Mouse (Mus musculus): ENCODE measurements around the gene Slc12a9.

The Slc12a9 gene

DNA sequence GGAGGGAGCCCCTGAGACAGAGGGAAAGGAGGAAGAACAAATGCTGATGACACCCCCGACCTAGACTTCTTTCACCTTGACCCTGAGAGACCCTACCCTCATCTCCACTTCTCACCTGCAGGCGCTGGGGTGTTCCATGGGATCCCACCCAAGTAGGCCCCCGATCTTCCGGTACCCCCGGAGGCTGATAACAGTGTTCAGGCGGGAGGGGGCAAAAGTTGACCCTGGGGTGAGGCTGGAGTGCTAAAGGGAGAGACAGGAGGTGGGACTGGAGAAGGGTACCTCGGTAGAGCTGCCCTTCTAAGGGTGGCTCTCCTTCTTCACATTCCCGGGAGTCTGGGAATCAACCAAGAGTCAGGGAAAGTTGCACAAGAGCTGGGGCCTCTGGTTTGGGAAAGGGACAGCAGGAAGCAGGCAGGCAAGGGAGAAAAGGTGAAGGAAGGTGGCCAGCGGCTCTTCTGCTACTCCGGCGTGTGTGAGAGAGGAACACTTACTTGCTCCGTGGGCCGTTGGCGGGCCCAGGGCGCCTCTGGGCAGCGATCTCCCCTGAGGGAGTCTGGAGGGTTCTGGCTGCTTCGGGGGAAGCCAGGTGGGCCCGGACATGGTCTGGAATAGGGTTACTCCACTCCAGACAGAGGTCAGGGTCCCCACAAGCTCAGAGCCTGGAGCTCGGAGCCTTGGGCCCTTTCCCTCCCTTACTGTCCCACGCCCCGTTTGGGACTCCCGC, 19.8 kb downstream of the Slc12a9 start:
- no peak for DNase-seq (ENCODE audit: low read depth, low spot score)

DNA sequence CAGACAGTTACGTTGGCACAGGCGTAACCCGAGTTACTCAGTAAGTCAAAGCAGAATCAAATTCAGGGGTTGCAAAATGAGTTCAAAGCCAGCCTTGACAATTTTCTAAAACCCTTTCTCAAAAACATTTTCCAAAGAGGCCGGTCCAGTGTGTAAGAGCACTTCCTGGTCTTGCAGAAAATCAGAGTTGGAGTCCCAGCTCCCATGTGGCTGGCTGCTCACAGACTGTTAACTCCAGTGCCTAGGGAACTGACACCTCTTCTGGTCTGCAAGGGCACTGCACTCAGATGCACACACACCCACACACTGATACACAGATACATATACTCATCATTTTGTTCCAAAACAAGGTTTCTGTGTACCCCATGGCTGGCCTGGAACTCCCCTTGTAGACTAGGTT, 25.0 kb downstream of the Slc12a9 start:
- DNase-seq (ENCODE audit: low read depth, low spot score) = no peak

DNA sequence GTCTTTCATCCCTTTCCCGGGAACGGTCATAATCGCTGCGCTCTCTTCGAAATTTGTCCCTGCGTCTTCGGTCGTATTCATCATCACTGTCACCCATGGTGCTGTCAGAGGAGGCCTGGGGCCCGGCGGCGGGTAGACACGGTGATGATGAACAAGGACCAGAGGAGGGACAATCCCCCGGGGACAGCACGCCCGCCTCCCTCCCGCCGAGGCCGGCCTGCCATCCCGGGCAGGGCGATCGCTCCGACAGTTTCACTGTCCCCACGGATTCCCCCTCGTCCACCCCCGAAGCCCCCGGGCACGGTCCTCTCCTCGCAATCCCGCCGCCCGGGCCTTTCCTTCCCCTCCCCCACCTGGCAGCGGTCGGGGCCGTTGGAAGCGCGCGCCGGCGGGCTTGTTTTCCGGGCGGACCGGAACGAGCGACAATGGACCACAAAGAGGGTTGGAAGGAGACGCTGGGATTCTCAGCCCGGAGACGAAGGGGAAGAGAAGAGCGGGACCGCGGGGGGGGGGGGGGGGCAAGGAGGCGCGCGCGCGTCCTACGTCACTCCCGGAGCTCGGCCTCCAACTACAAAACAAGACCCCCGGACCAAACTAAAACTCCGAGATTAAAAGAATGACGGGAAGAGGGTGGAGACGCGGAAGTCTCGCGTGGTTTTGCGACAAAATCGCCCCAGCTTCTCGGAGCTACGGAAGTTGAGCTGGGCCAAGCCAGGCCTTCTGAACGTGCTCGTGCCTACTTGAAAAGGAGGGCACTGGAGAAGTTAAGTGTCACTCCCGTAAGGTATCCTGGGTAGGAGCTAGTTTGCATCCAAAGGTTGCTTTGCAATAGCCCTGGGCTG, 26.1 kb downstream of the Slc12a9 start, which contains the start of gene Srrt:
TSS of gene Srrt (minus strand) at position 604 of the 842 bp plus-strand sequence.
- peak; percentile 96 for DNase-seq (ENCODE audit: low read depth, low spot score)

DNA sequence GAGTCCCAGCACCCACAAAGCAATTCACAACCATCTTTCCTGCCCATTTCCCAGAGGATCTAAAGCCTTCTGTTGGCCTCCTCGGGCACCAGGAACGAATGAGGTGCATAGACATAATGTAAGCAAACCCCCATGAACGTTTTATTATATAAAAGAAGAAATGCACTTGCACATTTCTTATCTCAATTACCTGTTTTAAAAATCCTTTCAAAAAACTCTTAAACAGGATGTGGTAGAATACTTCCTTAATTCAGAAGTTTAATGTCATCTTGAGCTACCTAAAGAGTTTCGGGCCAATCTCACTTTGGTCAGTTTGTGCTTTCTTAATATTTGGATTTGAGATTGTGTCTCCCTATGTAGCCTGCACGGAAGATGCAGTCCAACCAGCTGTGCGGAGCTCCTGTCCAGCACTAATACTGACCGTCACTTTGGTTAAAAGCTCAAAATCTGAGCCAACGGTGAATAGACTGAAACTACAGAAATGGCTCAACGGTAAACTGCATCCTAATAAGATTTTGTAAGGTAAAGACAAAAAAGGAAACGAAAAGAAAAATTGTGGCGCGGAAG, 26.9 kb downstream of the Slc12a9 start:
- DNase-seq (ENCODE audit: low read depth, low spot score) = no peak

DNA sequence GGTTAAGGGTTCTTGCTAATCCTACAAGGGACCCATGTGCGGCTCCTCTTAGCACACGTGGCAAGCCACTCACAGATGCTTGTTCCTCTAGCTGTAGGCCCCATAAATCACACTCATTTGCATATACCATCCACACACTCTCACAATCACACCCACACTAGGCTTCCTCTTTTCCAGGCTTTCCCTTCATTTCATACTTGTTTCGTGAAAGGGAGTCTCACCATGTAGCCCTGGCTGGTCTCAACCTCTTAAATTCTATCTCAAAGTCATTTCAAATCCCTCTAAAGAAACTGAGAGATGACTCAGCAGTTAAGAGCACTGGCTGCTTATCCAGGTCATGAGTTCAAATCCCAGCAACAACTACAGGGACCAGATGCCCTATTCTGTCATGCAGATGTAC, 27.6 kb downstream of the Slc12a9 start:
- no peak for DNase-seq (ENCODE audit: low read depth, low spot score)

DNA sequence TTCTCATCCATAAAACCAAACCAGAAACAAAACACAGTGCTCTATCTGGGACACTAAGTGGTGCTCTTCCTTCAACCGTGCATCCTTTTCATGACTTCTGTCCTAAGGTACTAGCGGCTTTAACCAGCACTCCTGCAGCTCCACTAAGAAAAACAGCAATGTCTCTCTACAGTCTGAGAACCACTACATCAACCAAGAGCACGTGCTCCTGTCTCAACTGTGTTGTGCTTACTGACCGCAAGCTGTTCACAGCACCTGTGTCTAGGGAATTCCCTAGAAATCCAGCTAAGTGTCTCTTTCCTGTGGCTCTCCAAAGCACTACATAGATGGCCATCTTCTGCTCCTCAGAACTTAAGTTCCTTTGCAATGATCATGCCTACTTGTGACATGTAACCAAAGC, 28.6 kb downstream of the Slc12a9 start:
- DNase-seq (ENCODE audit: low read depth, low spot score) = no peak

DNA sequence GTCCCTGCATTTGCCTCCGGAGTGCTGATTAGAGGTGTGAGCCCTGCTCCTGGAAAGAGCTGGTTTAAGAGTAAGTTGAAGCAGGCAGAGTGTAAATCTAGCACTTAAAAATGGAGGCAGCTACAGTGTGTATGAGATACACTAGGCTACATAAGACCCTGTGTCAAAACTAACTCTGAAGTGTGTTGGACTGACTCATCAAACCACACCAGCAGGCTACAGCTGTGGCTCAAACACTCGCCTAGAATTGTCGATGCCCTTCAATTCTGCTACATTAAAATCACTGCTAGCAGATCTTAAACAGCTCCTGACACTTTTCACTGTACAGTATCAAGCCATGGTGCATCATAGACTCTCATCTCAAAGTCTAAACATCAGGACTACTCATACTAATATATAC, 29.2 kb downstream of the Slc12a9 start:
- no peak for DNase-seq (ENCODE audit: low read depth, low spot score)

DNA sequence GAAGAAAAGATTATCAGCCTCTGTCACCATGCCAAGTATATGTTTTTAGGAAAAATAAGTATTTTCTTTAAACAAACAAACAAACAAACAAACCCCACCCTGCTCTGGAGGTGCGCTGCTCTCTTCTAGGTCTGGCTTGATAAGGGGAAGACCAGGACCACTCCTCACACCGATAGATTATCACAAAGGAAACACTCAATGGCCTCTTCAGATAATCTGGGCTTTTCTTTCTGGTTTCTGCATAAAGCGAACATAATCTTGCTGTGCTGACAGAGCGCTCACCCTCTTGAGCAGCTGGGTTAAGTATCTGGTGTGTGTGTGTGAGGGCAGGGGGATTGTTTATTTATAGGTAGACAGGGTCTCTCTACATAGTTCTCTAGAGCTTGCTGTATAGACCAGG, 29.8 kb downstream of the Slc12a9 start:
- no peak for DNase-seq (ENCODE audit: low read depth, low spot score)

DNA sequence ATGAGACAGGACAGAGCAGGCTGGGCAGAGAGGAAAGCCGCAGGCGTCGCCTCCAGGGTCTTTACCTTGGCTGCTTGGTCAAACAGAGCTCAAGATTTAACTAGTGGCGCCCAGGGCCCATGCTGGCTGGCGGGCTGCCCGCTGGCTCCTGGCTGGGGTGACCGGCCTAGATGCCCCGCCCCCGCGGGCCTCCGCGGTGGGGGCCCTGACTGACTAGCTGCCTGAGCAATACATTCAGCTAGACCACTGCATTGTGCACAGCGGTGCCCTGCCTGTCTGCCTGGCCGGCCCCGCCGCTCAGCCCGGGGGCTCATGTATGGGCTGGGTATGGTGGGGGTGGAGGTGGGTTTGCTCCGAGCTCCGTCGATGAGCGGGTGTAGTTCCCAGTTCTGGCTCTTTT, 32.1 kb downstream of the Slc12a9 start:
- DNase-seq (ENCODE audit: low read depth, low spot score) = no peak

DNA sequence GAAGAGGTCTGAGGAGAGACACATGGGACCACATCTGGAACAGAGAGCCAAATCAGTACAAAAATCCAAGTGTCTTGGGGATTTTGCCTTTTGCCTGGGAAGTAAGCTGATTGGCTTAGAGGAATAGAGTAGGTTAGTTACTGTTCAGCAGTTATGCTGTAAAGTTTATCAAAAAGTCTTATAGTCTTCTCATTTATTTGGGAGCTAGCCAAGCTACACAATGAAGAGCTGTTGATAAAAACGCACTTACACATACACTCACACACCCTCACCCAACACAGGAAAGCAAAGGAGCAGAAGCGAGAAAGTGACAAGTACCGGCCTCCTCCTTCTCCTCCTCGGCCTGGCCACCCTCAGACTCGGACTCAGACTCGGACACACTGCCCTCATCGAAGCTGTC, 34.2 kb downstream of the Slc12a9 start:
- no peak for DNase-seq (ENCODE audit: low read depth, low spot score)

DNA sequence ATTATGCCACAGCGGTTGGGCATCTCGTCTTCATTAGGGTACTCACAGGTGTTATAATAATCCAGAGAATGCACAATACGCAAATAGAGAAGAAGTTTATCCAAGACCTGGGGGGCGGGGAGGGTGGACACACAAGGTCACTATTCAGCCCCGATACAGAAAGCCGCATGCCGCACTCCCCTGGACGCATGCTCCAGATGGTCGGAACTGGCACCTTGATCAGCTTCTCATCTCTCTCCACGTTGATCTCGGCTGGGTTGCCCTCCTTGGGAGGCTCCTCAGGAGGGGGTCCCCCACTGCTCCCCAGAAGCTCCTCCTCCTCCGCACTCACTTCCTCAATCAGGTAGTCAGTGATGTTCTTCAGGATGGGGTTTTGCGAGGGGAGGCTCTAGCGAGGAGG, 36.3 kb downstream of the Slc12a9 start:
- no peak for DNase-seq (ENCODE audit: low read depth, low spot score)

DNA sequence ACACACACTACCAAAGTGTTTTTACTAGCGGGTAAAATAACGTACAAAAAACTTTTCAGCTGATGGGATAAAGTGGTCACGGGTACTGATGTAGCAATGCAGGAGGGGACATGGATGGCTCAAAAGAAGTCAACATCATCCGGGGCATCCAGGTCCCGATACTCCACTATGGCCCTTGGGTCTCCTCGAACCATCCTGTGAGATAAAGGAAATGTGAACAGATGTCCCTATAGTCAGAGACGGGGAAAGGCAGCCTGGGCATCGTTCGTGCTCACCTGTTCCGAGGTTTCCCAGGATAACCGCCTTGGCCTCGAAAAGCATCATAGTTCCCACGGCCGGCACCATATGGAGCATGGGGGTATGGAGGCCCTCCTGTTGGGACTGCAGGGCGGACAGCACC, 37.7 kb downstream of the Slc12a9 start:
- no peak for DNase-seq (ENCODE audit: low read depth, low spot score)

DNA sequence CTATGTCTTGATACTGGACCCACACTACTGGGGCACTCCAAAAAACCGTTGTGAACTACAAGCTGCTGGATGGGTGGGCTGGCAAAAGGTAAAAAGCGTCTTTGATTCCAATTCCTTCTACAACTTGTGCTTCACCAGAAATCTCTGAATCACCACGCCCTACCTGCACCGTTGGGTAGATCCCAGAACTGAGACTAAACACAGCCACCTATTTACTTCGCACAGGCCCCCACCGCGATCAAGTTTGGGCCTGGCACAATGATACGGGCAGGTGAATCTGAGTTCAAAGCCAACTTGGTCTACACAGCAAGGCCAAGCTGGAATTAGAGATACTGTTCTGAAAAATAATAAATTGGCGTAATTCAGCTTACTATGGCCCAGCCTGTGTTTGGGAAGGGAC, 38.1 kb downstream of the Slc12a9 start:
- DNase-seq (ENCODE audit: low read depth, low spot score) = no peak

DNA sequence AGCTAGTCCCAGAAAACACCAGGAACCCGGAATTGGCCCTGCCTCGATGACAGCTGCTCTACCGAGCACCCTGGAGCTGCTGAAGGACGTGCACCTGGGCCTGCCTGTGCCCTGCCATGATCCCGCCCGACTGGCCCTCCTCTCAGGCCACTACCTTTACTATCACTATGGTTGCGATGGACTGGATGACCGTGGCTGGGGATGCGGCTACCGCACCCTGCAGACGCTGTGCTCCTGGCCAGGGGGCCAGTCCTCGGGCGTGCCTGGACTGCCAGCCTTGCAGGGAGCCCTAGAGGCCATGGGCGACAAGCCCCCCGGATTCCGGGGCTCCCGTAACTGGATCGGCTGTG, 38.7 kb downstream of the Slc12a9 start:
- no peak for DNase-seq (ENCODE audit: low read depth, low spot score)

DNA sequence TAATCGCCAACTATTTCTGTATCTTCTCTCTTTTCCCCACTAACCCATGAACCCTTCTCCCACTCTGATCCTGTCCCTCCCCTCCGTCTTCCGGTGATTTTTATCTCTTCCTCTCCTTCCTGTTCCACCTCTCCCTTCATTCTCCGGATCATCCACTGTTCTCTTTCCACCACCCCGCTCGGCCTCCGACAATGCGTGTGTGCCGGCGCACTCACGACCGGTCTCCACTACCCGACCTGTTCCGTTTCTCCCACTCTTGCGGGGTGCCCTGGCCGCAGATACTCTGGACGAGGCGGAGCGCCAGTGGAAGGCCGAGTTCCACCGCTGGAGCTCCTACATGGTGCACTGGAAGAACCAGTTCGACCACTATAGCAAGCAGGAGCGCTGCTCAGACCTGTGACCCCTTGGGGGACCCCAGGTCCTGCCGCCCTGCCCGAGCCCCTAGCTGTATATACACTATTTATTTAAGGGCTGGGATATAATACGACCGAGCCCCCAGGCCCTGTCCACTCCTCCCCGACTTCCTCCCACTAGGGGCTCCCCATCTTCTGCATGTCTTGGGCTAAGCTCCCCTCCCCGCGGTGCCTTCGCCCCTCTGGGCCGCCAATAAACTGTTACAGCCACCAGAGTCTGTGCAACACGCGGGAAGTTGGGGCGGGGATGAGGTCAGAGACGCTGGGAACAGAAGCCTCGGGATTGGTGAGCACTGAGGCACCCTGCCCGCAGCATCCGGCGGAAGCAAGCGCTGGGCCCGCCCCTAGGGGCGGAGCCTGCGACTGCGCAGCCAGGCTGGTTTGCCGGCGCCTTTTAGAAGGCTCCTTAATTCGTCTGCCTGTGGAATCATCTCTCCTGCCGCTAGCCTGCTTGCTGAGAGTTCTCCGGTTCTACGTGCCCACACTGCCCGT, 39.3 kb downstream of the Slc12a9 start, which contains the start of gene Ufsp1:
TSS of gene Ufsp1 (plus strand) at position 791 of the 905 bp plus-strand sequence.
- peak; percentile 92 for DNase-seq (ENCODE audit: low read depth, low spot score)

DNA sequence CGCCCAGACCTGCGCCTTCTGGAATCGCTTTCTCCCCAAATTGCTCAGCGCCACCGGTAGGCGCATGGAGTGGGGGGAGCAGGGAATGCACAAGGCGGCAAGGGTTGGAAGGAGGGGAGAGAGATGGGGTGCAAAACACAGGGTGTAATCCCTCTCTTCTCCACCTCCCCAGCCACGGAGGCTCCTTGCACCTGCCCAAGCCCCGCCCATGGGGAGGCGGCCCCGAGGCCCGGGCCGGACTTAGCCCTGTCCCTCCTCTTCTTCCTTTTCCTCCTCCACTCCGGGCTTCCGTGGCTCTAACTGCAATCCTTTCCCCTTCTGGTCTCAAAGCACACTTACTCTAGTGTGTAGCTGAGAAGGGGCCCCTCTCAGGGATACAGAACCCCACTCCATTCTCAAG, 40.1 kb downstream of the Slc12a9 start:
- DNase-seq (ENCODE audit: low read depth, low spot score) = no peak

DNA sequence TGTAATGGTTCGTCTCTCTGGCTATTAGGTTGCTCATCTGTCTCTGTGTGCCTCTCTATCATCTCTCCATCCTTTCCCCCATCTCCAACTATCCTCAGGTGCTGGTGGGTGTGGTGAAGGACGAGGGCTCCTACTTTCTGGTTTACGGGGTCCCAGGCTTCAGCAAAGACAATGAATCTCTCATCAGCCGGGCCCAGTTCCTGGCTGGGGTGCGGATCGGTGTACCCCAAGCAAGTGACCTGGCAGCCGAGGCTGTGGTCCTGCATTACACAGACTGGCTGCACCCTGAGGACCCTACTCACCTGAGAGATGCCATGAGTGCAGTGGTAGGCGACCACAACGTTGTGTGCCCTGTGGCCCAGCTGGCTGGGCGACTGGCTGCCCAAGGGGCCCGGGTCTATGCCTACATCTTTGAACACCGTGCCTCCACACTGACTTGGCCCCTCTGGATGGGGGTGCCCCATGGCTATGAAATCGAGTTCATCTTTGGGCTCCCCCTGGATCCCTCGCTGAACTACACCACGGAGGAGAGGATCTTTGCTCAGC, 41.9 kb downstream of the Slc12a9 start:
- DNase-seq (ENCODE audit: low read depth, low spot score) = no peak

DNA sequence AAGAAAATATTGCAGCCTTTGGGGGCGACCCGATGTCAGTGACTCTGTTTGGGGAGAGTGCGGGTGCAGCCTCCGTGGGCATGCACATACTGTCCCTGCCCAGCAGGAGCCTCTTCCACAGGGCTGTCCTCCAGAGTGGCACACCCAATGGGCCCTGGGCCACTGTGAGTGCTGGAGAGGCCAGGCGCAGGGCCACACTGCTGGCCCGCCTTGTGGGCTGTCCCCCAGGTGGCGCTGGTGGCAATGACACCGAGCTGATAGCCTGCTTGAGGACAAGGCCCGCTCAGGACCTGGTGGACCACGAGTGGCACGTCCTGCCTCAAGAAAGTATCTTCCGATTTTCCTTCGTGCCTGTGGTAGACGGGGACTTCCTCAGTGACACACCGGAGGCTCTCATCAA, 42.7 kb downstream of the Slc12a9 start:
- DNase-seq (ENCODE audit: low read depth, low spot score) = no peak

DNA sequence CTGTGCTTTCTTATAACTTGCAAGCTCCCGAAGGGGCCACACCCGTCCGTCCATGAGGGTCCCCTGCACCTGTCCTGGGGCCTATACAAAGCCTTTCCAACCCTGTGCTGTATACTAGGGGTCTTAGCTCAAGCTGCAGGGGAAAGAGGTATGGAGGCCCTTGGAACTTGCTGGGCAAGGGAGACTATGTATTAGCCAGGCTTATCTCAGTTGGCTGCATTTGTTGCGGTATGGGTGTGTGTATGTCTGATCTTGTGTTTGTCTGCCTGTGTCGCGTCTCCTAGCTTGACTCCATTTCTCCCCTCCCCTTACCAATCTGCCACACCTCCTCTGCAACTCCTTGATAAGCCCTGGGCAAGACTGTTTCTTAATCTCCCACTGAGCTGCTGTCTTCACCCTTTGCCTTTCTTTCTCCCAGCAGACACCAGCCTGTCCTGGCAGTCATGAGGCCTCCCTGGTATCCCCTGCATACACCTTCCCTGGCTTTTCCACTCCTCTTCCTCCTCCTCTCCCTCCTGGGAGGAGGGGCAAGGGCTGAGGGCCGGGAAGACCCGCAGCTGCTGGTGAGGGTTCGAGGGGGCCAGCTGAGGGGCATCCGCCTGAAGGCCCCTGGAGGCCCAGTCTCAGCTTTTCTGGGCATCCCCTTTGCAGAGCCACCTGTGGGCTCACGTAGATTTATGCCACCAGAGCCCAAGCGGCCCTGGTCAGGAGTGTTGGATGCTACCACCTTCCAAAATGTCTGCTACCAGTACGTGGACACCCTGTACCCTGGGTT, 43.6 kb downstream of the Slc12a9 start:
- DNase-seq (ENCODE audit: low read depth, low spot score) = no peak

DNA sequence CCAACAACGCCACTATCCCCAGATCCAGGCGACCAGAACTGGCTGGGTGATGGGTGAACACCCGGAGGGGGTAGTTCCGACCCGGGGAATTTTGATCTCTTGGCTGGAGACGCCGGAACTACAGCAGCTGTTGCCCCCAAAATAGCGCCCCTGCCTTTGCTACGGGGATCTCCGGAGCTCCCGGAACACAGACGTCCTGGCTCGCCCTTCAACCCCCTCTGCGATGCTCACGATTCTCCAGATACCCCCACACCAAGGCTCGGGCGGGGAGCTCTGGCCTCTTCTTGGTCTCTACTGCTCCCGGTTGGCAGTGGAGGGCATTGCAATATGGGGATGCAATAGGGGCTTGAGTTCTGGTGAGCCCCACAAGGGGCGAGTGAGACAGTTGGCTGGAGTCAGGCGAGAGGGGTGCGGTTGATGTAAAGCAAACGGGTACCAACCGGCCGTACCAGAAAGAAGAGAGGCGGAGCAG, 44.4 kb downstream of the Slc12a9 start:
- DNase-seq (ENCODE audit: low read depth, low spot score) = no peak

All from brain, embryonic 18.5 days (tissue).